Mouse (Mus musculus): ENCODE data around the gene Gm44596.
A peak's percentile ranks its signal among the peaks of the same experiment; 100 is the strongest.

Gm44596 gene

GRCm38 (mm10) chr6:128375192-128375591, at the start of gene Gm44596, which contains the start of gene Tex52:
TSS of gene Gm44596 (plus strand) at chr6:128375503.
TSS of gene Tex52 (plus strand) at chr6:128375456.
- ATAC-seq (ENCODE audit: low TSS enrichment): peak; percentile 90

- peak; percentile 82 for ATAC-seq (ENCODE audit: low TSS enrichment)
Observed at GRCm38 (mm10) chr6:128334397-128335124, 40.7 kb upstream of the Gm44596 start.

DNA sequence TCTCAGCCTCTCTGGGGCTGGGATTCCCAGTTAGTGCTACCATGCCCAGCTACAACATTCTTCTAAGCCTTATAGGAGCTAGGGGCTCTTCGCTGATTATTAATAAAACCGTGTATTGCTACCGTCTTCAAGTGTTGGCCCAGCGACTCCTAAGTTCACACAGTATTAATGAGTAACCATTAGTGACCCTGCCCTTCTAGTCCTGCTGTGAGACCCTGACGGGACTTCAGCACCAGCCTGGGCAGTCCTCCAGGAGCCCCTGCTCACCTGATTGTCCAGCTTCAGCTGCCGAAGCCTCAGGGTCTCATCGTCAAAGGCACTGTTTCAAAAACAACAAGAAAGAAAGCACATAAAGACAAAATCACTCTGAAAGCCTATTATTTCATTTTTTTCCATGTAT, 37.8 kb upstream of the Gm44596 start:
- no peak for ATAC-seq (ENCODE audit: low TSS enrichment)

- peak; percentile 51; the same call in 1 of the 2 replicates for ATAC-seq (ENCODE audit: low TSS enrichment)
Observed at GRCm38 (mm10) chr6:128338876-128339275, 36.4 kb upstream of the Gm44596 start.

DNA sequence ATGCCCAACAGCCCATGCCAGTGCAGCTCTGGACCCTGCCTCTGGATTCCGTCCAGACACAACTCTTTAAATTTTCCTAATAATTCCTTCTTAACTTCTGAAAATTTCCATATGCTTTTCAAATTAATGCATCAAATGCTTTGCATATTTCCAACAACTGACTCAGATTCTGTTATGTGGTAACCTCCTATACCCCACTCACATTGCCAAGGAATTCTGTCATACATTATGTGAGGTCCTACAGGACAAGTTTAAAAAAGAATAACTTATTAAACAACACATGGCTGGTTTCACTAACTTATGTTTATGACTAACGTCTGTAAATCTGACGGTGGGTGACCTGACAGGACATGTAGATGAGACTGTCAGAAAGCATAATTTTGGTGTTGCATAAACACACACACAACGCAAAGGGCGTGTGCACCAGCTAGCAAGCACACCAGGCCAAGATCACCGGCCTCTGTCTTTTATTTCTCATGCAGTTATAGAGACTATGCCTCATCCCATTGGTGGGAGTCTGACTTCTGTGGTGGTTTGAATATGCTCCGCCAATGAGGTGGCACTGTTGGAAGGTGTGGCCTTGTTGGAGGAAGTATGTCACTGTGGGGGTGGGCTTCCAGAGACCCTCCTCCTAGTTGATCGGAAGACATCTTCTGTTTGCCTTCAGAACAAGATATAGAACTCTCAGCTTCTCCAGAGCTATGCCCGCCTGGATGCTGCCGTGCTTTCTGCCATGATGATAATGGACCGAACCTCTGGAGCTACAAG, 33.2 kb upstream of the Gm44596 start:
- no peak for ATAC-seq (ENCODE audit: low TSS enrichment)

- ATAC-seq (ENCODE audit: low TSS enrichment): no peak
Observed at GRCm38 (mm10) chr6:128345623-128346022, 29.7 kb upstream of the Gm44596 start.

GRCm38 (mm10) chr6:128346782-128347181, 28.5 kb upstream of the Gm44596 start:
- peak; percentile 68 for ATAC-seq (ENCODE audit: low TSS enrichment)

- peak; percentile 41; the same call in 1 of the 2 replicates for ATAC-seq (ENCODE audit: low TSS enrichment)
Observed at GRCm38 (mm10) chr6:128349711-128350110, 25.6 kb upstream of the Gm44596 start.

GRCm38 (mm10) chr6:128354140-128354539, 21.2 kb upstream of the Gm44596 start:
- ATAC-seq (ENCODE audit: low TSS enrichment): no peak

GRCm38 (mm10) chr6:128355201-128355681, 20.1 kb upstream of the Gm44596 start:
- peak; percentile 33 for ATAC-seq (ENCODE audit: low TSS enrichment)

GRCm38 (mm10) chr6:128355726-128356416, 19.4 kb upstream of the Gm44596 start, which contains the start of gene Tulp3:
TSS of gene Tulp3 (minus strand) at chr6:128355851.
- ATAC-seq (ENCODE audit: low TSS enrichment): peak; percentile 96

DNA sequence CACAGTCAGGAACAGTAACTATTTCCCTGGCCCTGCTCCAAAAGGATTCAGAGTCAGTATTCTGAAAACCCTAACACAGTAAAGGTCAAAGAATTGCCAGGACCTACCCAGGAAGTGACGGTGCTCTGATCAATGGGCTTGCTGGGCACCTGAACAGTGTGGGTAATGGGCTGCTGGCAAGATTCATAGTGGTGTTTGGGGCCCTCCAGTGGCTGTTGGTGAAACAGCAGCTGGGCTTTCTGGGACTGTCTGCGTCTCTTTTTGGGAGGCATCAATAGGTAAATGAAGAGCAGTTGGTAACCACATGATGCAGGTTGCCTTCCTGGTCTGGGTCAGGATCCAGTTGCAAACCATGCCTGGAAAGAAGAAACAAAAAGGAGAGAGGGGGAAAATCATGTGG, 16.3 kb upstream of the Gm44596 start:
- ATAC-seq (ENCODE audit: low TSS enrichment): no peak

- ATAC-seq (ENCODE audit: low TSS enrichment): no peak
Observed at GRCm38 (mm10) chr6:128361901-128362300, 13.4 kb upstream of the Gm44596 start.

GRCm38 (mm10) chr6:128362381-128363006, 12.8 kb upstream of the Gm44596 start, which contains the start of the genes Rhno1 and Foxm1:
TSS of gene Rhno1 (minus strand) at chr6:128362911.
TSS of gene Foxm1 (plus strand) at chr6:128362967.
- peak; percentile 79 for ATAC-seq (ENCODE audit: low TSS enrichment)

DNA sequence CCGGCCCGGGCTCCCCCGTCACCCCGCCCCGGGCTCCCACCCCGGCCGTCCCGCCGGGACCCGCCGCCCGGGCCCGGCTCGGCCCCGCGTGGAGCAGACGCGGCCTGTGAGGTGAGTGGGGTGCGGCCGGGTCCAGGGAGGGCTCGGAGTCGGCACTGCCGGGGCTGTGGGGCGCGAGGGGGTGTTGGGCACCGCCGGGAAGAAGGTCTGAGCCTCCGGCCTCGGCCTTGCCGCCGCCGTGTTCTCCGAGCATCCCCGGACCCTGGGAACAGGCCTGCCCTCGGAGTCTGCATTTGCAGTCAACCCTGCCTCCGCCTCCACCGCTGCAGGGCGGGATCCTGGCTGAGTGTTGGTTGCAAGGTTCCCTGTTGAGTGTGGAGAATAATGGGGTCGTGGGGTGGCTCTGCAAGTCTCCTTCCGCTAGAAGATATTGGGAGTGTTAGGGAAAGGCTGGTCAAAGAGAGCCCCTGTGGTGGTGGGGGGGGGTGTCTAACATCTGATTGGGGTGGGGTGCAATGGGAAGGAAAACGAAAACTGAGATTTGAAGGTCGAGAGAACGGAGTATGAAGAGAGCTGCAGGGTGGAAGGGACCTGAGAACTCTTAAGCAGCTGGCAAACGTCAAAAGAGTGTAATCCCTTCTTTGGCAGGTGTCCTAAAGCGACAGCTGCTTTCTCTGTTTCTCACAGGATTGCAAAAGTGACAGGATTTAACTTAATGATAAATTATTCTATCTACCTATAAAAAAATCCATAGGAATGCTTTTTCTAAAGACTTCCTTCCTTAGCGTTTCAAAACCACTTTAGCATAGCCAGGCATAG, 12.1 kb upstream of the Gm44596 start:
- ATAC-seq (ENCODE audit: low TSS enrichment): no peak

DNA sequence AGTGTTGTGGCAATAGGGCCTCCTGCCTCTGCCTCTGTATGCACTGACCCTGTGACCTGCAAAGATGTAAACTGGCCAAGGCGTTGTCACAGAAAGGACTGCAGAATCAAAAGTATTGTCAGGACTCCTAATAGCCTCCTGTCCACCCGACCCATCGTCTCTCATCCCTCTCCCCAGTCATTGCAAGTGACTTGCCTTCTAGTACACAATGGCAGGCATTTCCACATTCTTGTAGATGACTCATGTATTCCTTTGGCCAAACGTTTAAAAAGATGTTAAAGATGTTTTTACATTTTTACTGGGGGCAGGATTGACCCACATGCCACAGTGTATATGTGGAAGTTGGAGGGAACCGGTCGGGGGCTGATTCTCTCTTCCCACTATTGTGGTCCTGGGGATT, 10.6 kb upstream of the Gm44596 start:
- no peak for ATAC-seq (ENCODE audit: low TSS enrichment)

GRCm38 (mm10) chr6:128366466-128366865, 8.8 kb upstream of the Gm44596 start:
- no peak for ATAC-seq (ENCODE audit: low TSS enrichment)

- no peak for ATAC-seq (ENCODE audit: low TSS enrichment)
Observed at GRCm38 (mm10) chr6:128370040-128370439, 5.3 kb upstream of the Gm44596 start.

DNA sequence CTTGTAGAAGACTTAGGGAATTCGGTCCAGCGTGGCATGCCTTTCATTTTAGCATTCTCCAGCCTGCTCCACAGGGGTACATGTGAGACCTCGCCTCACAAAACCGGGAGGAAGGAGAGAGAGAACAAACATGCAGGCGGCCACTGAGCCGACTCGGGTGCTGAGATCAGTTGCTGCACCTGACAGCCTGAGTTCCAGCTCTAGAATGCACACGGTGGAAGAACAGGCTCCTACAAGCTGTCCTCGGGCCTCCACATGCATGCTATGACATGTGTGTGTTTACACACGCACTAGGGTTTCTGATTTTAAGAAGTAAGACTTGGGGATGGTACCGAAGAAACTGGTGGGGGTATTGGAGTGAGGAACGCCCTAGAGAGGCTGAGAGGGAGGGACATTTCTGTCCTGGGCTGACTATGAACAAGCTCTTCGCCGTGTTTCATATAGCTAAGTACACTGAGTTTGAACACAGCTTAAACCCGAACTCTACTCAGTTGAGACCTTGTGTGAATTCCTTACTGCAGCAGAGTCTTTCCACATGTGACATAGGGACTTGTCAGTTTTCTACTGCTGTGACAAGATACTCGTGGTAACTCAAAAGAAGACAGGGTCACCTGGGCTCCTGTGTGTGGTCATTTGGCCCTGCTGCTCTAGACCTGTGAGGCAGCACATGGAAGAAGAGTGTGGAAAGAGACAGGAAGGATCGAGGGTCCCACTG, 1.2 kb downstream of the Gm44596 start:
- no peak for ATAC-seq (ENCODE audit: low TSS enrichment)

DNA sequence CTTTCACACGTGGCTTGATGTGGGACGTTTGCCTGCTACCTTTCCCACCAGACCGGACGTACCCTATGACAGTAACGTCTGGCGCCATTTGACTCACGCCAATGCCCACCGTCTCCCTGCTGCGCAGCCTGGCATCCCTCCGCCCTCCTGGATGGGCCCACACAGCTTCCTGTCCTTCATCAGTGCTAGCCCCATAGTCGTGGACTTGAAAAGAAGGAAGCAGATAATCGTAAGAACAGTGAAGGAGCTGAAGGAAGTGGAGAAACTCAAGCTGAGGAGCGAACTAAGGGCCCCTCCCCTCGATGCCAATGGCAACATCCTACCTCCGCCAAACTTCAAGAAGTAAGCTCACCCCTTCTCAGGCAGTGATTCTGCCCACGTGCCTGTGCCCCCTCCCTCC, 4.3 kb downstream of the Gm44596 start:
- no peak for ATAC-seq (ENCODE audit: low TSS enrichment)
